Mouse (Mus musculus) Patski (cell line): ENCODE results near the gene Pim1. TPM values are rescaled to one million over a fixed set of nuclear protein-coding genes. Genes with fewer than 3 reads are reported as not detected.

Experiments used
- ATAC-seq: fragments of 100-300 bp; one replicate; pipeline ENCODE4 v1.8.0; 2021
- CTCF ChIA-PET: fragments of 350-600 bp; sonication (Branson Sonifier 250); formaldehyde crosslinking; loops from one replicate; lab custom pipeline; 2022; ENCODE audit warnings: inconsistent platforms; lab: Charles Lee
- POLR2A ChIA-PET: fragments of 350-600 bp; sonication (Branson Sonifier 250); formaldehyde crosslinking; loops from one replicate; lab custom pipeline; 2022; ENCODE audit warnings: antibody characterized with exemption, inconsistent platforms; lab: Charles Lee
- DNase-seq: peaks from one replicate; pipeline ENCODE4 v3.0.0-alpha.2; 2011; ENCODE audit warnings: low read depth, low spot score
- H3K27me3 ChIP-seq: fragments of 371-371 bp; one replicate; pipeline ENCODE4 v1.5.1; 2021
- CTCF ChIP-seq: fragments of 100-300 bp; IDR thresholded peaks from one replicate; pipeline ENCODE4 v1.5.1; 2021
- in situ Hi-C: fragments of 300-500 bp; cut with MboI; formaldehyde crosslinking; loops from 3 replicates; pipeline ENCODE4 v1.11.1; 2018; ENCODE audit warnings: low pct_unique_long_range_greater_than_20kb, mixed read lengths
- polyA plus RNA-seq: library from polyadenylated mRNA; unstranded; gene quantifications from one replicate; pipeline ENCODE4 v1.2.3, GENCODE M21; 2021

The Pim1 gene
- polyA plus RNA-seq, 1 experiment from 2014 or later, result 48.0 TPM

DNA sequence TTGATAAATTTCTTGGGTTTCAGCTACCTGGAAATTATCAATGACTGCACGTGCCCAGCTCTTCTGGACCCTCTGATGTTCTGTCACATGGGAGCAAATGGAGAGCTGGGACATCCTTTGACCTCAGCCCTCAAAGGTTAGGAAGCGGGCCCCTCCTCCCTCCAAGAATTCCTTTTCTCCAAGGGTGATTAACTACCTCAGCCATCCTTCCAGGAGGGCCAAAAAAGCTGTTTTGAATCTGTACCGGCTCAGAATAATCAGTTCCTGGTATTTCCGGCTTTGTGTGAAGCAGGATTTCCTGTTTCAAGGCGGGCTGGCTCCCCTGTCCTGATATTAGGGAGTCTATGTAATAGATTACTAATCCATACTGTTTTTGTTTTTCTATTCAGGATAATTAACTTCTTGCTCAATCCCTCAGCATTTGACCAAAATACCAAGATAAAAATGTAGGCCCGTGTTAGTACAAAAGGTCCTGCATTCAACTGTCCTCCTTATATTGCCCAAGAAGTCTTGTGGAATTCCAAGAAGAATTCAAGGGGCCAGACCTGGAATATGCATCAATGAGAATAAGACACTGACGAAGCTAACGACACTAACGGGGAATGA, 25.0 kb upstream of the Pim1 start:
- CTCF ChIA-PET, result no interaction called here
- no peaks in the 10 kb centered on the region for H3K27me3 ChIP-seq
- in situ Hi-C loops, result no loop called here
- no peak for TF ChIP-seq CTCF
- ATAC-seq (no peak), DNase-seq (no peak)
- POLR2A ChIA-PET, result interaction anchor here (1.7 kb wide), 1 partner anchor 26 kb away, joined by 5 read pairs; no protein-coding TSS in a partner anchor

DNA sequence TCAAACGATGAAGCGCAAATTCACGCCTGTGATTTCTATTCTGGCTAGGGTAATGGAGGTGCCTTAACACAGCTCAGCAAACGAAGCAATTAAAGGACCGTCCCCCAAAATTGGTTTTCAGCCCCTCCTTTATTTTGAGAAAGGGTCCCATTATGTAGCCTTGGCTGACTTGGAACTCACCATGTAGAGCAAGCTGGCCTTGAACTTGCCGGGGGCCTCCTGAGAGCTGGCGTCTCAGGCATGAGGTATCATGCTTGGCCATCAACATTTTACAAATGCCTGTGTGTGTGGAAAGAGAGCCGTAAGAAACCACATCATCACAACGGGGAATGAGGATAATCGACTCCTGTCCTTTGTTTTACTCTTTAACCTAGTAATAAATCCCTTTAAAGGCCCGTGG, 23.5 kb upstream of the Pim1 start:
- in situ Hi-C loops, result no loop called here
- no peak for DNase-seq
- ChIA-PET CTCF (no interaction called here), POLR2A (no interaction called here)
- no peak for TF ChIP-seq CTCF
- H3K27me3 ChIP-seq, result no peaks in the 10 kb centered on the region
- no peak for ATAC-seq

DNA sequence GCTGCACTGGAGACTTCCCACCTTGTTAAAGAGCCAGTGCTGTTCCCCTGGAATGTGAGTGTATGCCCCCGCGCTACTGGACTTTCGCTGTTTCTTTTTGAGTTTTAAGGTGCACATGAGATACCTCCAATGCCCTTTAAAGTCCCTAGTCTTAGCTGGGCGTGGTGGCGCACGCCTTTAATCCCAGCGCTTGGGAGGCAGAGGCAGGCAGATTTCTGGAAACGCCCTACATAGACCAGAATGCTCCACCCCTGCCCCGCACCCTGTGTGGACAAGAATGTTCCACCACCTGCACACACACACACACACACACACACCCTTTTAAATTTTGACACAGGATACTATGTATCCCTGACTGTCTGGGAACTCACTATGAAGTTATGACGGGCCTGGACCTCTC, 17.1 kb upstream of the Pim1 start:
- in situ Hi-C loops, result no loop called here
- DNase-seq, result no peak
- no peak for ATAC-seq
- H3K27me3 ChIP-seq, result no peaks in the 10 kb centered on the region
- POLR2A ChIA-PET, result no interaction called here
- CTCF ChIA-PET, result no interaction called here
- TF ChIP-seq CTCF, result no peak

DNA sequence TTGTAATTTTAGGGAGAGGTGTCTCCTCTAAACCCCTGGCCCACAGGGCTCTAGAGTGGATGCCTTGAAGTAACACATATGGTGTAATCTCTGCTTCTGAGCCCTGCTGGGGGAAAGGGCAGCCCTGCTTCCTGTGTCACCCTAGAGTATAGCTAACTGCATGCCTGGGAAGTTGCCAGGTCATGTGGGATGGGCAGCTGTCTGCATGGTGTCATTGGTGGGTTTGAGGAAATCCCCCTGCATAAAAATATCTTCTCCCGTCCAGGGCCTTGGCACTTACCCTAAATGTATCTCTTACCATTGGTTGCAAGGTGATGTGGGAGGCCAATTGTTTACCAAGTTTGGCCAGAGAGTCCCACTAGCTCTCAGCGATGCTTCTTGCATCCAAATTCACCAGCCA, 16.5 kb upstream of the Pim1 start:
- ATAC-seq (no peak), DNase-seq (no peak)
- H3K27me3 ChIP-seq, result no peaks in the 10 kb centered on the region
- in situ Hi-C loops, result no loop called here
- CTCF ChIA-PET, result no interaction called here
- POLR2A ChIA-PET, result no interaction called here
- no peak for TF ChIP-seq CTCF

DNA sequence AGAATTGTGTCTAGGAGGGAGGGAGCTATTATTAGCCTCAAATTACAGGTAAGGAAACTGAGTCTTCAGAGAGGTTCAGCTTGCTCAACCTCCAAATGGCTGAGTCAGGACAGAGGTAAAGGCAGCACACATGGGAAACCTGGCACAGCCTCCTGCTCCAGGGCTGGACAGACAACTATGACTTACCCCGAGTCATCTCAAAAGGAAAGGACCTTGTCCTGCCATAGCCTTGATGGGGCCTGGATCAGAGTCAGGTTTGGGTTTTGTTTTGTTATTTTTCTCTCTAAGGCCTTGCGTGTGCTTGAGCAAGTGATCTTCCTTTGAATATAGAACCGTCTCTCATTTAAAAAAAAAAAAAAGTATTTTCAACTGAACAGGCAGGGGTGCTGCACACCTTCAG, 15.4 kb upstream of the Pim1 start:
- ChIA-PET CTCF (no interaction called here), POLR2A (no interaction called here)
- DNase-seq (no peak), ATAC-seq (no peak)
- in situ Hi-C loops, result no loop called here
- no peak for TF ChIP-seq CTCF
- H3K27me3 ChIP-seq, result no peaks in the 10 kb centered on the region

DNA sequence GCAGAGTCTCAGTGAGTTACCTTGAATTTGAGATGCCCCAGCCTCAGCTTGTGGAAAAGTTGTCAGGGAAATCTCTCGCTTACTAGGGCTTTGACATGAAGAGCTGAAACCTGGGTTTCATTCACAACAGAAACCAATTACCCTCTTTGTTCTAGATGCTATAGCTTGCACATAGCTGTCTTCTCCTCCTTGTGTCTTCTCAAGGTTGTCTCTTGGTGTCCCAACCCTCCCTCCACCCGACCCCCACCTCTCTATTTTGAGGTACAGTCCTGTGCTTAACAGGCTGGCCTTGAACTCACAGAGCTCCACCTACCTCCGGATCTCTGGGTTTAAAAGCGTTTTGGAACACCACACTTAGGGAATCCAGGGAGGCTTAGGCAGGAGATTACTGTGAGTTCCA, 14.1 kb upstream of the Pim1 start:
- in situ Hi-C loops, result no loop called here
- ATAC-seq (no peak), DNase-seq (no peak)
- POLR2A ChIA-PET, result no interaction called here
- no peaks in the 10 kb centered on the region for H3K27me3 ChIP-seq
- TF ChIP-seq CTCF, result no peak
- CTCF ChIA-PET, result no interaction called here

DNA sequence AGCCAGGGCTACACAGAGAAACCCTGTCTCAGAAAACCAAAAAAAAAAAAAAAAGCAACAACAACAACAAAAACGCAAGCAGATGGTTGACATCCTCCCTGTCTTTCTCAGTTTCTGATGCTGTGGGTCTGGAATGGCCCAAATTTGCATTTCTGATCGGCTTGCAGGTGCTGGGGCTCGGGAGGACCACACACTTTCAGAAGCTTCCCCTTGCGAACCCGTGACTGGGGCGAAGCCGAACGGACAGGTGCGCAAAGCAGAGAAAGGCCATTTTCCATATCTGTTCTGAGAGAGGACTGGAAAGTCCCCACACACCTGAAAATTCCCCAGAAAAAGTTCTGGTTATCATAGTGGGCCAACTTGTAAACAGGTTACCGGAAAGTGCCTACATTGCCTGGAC, 13.2 kb upstream of the Pim1 start:
- in situ Hi-C loops, result no loop called here
- DNase-seq (no peak), ATAC-seq (no peak)
- no peaks in the 10 kb centered on the region for H3K27me3 ChIP-seq
- CTCF ChIA-PET, result interaction anchor here (1.2 kb wide), 1 partner anchor 12 kb away, joined by 3 read pairs; no protein-coding TSS in a partner anchor
- TF ChIP-seq CTCF, result no peak
- POLR2A ChIA-PET, result no interaction called here

DNA sequence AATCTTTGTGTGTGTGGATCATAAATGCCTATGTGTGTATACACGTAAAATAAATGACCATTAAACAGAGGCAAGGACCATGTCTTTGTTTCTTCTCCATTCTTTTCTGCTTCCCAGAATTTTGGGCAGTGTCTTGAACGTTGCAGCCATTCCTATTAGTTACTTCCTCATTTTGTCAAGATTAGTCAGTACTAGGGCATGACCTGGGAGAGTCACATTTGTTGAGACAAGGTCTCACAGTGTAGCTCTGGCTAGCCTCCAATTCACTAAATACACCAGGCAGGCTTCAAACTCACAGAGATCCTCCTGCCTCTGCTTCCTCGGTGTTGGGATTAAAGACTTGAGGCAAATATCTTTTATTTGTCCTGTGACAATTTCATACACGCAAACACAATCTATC, 12.3 kb upstream of the Pim1 start:
- no peak for TF ChIP-seq CTCF
- no peaks in the 10 kb centered on the region for H3K27me3 ChIP-seq
- DNase-seq (no peak), ATAC-seq (no peak)
- in situ Hi-C loops, result no loop called here
- ChIA-PET POLR2A (no interaction called here), CTCF (interaction anchor here (1.2 kb wide), 1 partner anchor 11 kb away, joined by 3 read pairs; no protein-coding TSS in a partner anchor)

DNA sequence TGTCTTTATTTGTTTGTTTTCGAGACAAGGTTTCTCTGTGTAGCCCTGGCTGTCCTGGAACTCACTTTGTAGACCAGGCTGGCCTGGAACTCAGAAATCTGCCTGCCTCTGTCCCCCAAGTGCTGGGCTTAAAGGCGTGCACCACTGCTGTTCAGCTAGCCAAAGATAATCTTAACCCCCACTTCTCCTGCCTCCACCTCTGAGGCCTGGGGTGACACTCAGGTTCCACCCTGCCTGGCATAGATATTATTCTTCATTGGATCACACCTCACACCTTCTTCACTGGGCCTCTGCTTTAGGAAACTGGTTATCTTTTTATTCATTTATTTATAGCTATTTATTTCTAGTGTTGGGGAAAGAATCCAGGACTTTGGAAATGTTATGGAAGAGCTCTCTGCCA, 10.3 kb upstream of the Pim1 start:
- POLR2A ChIA-PET, result no interaction called here
- CTCF ChIA-PET, result interaction anchor here (0.7 kb wide), 1 partner anchor 8 kb away, joined by 5 read pairs; no protein-coding TSS in a partner anchor
- in situ Hi-C loops, result no loop called here
- no peaks in the 10 kb centered on the region for H3K27me3 ChIP-seq
- TF ChIP-seq CTCF, result no peak
- DNase-seq, result no peak
- no peak for ATAC-seq

DNA sequence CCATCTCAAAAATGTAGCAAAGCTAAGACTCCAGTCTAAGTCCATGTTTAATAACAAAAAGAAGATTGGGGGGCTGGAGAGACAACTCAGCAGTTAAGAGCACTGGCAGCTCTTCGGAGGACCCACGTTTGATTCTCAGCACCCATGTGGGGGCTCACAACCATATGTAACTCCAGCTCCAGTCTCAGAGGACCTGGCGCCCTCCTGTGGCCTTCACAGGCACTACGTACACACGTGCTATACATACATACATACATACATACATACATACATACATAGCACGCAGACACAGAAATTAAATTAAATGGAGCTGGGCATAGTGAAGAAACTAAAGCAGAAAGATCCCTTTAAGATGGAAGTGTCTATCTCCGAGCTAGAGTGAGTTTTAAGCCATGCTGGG, 7.9 kb upstream of the Pim1 start:
- ChIA-PET POLR2A (no interaction called here), CTCF (interaction anchor here (1.0 kb wide), 1 partner anchor 48 kb away, joined by 3 read pairs; no protein-coding TSS in a partner anchor)
- ATAC-seq (no peak), DNase-seq (no peak)
- in situ Hi-C loops, result no loop called here
- no peaks in the 10 kb centered on the region for H3K27me3 ChIP-seq
- TF ChIP-seq CTCF, result no peak

DNA sequence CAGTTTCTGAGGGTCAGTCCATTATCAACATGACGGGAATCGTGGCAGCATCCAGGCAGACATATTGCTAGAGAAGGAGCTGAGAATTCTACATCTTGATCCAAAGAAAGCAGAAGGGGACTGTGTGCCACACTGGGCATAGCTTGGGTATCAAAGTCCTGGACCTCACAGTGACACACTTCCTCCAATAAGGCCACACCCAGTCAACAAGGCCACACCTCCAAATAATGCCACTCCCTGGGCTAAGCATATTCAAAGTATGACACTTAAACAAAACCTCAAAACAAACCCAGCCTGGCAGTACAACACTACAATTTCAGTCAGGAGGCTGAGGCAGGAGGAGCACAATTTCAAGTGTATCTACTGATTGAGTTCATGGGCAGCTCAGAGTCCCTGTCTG, 7.3 kb upstream of the Pim1 start:
- DNase-seq (no peak), ATAC-seq (no peak)
- in situ Hi-C loops, result no loop called here
- no peaks in the 10 kb centered on the region for H3K27me3 ChIP-seq
- TF ChIP-seq CTCF, result no peak
- ChIA-PET POLR2A (no interaction called here), CTCF (interaction anchor here (1.0 kb wide), 1 partner anchor 49 kb away, joined by 3 read pairs; no protein-coding TSS in a partner anchor)
